Mouse (Mus musculus) megakaryocyte, adult 5-6 weeks (primary cell): ENCODE measurements at regions not wholly inside any gene's neighbourhood (a gene's known extent, or its start where the extent isn't known, plus 50 kb on each side); places are given as distances from the start of the nearest gene placed in this dataset.

ENCODE experiments used
- ATAC-seq: 2 replicates; pipeline ENCODE4 v1.8.0; 2016; ENCODE audit warnings: mild to moderate bottlenecking, inconsistent platforms; ENCODE audit not compliant: poor library complexity, severe bottlenecking

DNA sequence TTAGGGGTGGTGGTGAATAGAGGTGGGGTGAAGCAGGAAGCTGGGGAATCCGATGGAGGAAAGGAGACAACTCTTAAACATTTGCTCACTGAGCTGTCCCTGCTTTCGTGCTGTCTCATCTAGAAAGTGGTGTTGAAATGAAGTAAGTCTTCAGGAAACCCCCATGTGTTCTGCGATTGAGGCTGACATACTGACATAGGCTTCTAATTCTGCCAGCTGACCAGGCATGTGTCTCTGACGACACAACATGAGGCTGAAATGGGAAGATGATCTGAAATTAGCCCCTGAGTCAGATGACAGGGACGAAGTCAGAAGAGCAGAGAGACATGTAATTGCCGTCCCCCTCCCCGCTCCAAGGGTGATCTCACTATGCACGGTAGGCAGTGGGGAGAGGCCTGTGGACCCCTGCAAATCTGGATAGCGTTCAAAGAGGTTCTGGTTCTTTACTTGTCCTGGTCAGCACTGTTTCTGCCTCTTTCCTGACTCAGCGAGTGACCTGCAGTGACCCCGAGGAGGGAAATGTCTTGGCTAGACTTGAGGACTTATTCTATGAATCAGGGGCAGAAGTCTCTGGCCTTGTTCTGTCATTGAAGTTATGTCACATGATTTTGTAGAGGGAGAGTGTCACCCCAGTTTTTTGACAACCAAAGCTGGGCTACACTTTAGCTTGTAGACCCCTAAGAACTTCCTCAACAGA lies 117.0 kb upstream of the Id2 start:
- no peak for ATAC-seq

DNA sequence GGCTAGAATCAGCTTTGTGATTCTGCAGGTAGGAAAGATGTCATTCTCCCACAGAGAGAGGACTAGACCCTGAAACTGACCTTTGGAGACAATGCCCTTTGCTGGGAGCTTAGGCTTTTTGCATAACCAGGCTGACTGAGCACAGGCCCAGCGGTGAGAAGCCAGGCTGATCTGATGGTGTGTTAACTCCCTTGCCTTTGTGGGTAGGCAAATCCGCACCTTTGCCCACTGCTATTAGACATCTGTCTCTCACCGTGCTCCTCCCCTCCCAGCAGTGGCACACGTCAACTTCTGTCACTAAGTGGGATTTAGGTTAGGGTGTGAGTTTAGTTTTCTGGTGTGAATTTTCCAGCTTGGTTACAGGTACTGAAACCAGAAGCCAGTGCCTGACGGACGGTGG lies 114.4 kb upstream of the Id2 start:
- no peak for ATAC-seq

- ATAC-seq = no peak
These were observed 113.7 kb upstream of the Id2 start for GRCm38 (mm10) chr12:25210597-25210996.

DNA sequence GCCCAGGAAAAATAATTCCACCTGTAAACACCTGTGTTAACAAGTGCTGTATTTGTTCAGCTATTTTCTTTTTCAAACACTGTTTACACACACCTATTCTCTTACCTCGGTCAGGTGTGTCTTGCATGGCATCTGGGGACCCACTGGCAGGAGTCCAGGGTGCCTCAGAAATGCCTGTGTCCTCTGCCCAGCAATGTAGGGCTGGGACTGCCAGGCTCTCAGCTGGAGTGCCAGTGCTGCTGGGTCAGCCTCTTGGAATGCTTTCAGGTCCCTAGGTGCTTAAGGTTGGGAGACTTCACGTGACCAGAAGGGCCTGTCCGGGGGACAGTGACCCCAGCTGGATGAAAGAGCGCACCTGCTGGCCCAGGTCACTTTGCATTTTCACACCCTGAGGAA lies 112.4 kb upstream of the Id2 start:
- no peak for ATAC-seq

DNA sequence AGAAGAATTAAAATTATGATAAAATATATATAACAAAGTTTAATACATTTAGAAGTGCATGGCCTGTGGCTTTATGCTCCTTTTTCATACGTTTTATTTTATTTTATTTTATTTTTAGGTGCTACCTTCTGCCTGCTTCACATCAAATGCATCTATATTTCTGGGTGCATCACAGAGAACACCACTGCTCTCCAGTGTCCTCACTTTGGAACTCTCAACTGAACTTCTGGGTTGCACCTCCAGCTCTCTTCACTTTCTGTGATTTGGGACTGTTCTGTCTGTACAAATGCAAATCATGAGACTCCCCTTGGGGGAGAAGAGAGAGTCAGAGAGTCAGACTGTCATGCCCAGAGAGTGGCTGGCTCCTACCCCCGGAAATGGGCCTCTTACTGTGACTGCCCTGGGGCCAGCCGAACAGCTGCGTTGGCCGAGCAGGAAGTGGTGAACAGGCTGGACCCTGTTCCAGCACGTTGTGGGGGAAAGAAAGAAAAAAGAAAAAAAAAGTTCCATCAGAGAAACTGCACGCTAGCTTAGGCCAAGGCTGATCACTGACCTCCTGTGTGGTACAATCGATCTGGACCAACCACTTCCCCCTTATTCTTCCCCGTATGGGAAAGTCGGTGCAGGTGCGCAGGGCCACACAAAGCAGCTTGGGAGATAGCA lies 111.9 kb upstream of the Id2 start:
- ATAC-seq = peak; percentile 74

GRCm38 (mm10) chr12:25203371-25204067 lies 106.6 kb upstream of the Id2 start:
- peak; percentile 89 for ATAC-seq

DNA sequence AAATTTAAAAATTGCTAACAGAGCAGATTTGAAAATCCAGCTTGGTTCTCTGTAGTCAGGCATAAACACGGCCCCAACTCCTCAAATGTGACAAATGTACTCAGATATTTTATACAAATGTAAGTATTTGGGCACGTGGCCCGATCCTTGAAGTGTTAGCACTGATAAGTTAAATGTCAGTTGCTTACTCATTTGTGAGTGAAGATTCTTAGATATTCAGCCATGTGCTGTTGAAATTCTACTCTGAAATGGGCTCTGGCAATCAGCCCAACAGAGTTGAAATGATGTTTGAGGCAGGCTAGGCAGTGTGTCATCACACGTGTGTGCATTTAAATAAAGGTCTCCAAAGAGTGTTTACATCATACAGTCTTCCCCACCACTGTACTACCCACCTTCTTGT lies 103.2 kb upstream of the Id2 start:
- no peak for ATAC-seq

- peak; percentile 72; the same call in 1 of the 2 replicates for ATAC-seq
These were observed 100.8 kb upstream of the Id2 start for GRCm38 (mm10) chr12:25197757-25198156.

DNA sequence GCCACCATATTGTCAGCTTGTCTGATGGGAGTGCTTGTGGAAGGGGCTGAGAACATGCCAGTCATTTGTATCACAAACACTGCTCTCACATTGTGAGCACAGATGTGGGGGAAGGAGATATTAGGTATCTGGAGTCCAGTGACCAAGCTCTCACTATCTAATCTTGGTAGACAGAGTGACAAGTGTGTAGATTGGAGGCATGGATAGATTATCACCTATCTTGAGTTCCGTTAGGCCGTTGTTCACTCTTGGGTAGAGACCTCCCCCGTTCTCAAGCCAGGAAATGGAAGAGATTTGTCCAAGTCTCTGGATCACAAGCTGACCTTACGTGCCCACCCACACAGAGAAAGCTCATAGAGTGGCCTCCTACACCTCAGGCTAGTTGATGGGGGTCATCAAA lies 99.1 kb upstream of the Id2 start:
- ATAC-seq = no peak

- no peak for ATAC-seq
These were observed 95.3 kb upstream of the Id2 start for GRCm38 (mm10) chr12:25192216-25192615.

DNA sequence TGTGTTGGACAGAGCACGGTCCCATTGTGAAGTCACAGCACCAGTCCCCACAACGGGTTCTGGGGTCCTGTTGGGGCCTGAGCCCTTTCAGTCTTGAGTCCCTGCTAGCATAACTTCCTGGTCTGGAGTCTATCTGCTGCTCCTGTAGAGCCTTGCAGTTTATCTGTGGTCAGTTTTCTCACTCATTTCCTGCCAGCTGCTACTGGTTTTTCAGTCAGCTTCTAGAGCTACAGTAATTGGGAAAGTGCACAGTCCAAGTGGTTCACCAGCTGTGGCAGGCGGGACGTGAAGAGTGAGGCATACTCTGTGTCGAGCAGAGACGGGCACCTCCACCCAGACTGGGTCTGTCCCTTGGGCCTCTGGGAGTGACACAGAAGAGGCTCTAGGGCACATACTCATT lies 93.4 kb upstream of the Id2 start:
- peak; percentile 52 for ATAC-seq

- ATAC-seq = peak; percentile 68
These were observed 92.3 kb upstream of the Id2 start for GRCm38 (mm10) chr12:25189174-25189761.

GRCm38 (mm10) chr12:25188556-25188955 lies 91.6 kb upstream of the Id2 start:
- ATAC-seq = peak; percentile 7; the same call in 1 of the 2 replicates

DNA sequence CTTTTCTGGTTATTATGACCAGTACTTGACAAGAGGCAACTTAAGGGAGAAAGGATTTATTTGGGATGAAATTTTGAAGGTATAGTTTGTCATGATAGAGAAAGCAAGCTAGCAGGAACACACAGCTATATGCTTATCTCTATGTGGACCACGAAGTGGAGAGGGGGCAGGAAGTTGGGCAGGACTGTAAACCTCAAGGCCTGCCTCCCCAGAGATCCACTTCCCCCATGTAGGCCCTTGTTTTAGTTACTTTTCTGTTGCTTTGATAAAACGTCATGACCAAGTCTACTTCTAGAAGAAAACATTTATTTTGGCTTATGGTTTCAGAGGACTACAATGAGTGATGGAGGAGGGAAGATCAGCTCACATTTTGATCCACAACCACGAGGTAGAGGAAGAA lies 90.3 kb upstream of the Id2 start:
- peak; percentile 39 for ATAC-seq

DNA sequence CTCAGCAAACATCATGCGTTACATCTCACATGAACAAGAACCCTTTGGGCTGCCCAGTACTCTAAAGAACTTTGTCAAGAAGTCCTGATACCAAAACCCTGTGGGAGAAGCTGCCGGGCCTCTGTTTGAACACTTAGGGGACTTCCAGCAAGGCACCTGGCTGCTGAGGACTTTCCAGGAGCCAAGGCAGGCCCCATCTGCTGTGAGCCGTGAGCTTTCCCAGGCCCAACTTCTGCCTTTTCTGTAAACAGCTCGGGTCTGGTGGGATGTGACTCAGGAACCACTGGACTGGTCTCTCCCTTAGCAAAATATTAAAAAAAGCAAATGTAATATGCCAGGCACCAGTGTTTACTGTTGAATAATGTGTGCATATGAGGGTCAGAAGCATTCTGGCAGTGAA lies 85.7 kb upstream of the Id2 start:
- ATAC-seq = no peak

GRCm38 (mm10) chr12:25181317-25181716 lies 84.4 kb upstream of the Id2 start:
- ATAC-seq = no peak

DNA sequence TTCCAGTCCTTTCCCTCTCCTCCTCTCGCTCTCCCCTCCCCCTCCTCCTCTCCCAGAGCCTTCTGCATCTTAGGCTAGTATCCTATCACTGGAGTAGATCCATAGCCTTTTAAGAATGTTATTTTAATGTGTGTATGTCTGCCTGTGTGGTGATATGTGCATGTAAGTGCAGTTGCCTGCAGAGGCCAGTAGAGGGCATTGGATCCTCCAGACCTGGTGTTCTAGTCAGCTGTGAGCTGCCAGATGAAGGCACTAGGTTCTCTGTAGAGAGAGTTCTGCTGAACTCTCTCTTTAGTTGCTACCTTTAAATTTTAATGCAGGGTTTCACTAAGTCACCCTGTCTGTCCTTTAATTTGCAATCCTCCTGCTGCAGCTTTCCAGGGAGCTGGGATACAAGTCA lies 83.9 kb upstream of the Id2 start:
- no peak for ATAC-seq

DNA sequence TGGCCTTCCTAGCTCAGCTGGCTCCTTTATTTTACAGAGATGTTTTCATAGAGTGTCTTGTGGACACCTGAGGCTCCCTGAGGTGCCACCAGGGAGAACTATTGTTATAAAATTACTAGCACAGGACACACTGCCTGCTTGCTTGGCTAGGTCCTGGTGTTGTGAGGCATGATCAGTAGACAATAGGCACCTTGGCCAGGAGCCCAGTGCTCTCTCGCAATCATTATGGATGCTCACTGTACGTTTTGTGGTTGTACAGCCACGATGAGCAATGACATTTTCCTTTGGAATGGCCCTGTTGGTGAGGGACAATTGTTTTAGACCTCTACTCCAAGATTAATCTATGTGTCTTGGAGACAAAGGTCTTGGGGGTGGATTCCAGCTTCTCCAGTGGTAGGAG lies 83.3 kb upstream of the Id2 start:
- ATAC-seq = no peak

DNA sequence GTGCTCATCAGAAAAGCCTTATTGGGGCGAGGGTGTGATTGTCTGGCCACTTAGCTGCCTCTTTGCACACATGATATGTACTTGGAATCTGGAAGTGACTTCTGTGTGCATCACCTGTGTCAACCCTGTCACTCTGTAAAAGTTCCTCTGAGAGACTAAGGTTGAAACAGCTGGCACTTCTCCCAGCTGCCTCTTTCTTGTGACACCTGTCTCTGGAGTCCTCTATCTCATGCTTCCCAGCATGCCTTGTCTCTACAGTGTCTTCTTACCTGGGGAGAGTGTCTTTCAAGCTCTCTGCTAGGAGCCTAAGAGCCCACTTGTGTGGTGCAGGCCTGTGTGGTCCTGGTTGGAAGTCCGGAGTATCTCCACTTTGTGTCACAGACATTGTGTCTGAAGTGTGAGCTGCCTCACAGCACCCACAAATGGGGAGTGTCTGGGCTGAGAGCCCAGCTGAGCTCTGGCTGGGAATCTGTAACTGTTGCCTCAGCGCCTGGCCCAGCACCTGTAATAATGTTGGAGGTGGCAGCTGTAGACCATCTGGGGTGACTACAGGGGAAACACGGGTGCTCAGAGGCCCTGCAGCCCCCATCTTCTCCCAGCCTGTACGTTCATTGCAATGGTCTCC lies 81.7 kb upstream of the Id2 start:
- no peak for ATAC-seq

- peak; percentile 96 for ATAC-seq
These were observed 80.9 kb upstream of the Id2 start for GRCm38 (mm10) chr12:25177827-25178226.

- ATAC-seq = no peak
These were observed 79.6 kb upstream of the Id2 start for GRCm38 (mm10) chr12:25176565-25176964.
